Mouse (Mus musculus): ENCODE data around the gene Gnpnat1. TPM values are rescaled to one million over a fixed set of nuclear protein-coding genes. Genes with fewer than 3 reads are reported as not detected.

Gene Gnpnat1
- polyA plus RNA-seq, 1 experiment from 2014 or later = 27.0 TPM

DNA sequence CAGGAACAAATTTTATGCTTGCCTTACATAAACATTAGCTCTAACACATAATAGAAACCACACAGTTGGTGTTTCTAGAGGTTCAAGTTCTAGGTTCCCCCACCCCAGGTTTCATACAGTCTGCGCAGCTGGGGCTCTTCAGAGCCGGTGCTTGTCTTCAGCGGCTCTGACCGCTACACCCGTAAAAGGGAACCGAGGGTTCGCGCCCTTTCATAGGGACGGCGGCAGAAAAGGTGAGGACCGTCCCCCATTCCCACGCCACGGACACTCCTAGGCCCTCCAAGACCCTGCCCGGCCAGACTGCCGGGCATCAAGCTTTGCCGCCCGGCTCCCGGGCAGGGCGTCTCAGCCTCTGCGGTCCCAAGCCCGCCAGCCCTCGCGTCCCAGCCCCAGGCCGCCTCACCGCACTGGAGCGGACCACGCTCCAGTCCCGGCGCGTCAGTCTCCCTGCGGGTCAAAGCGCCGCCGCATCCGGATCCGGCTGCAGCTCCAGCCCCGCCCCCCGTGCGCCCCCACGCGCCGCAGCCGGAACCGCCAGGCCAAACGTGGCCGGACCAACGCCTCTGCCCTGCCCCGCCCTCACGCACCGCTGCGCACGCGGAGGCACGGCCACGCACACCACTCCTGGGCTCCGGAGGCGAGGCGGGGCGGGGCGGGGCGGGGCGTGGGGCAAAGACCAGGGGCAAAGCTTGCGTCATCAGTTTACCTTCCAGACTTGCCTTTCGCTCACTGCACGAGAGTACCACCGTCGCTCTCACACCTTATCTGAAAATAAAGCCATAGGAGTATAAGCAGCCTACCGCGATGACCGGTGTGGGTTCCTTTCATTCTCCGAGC, 16.1 kb downstream of the Gnpnat1 start:
- WGBS = under 1% methylated on average over 65 of the region's 71 CpGs
- H3K4me3 ChIP-seq = peak overlapping the region; percentile 84

GRCm38 (mm10) chr14:45387480-45387879, 17.2 kb downstream of the Gnpnat1 start:
- Histone ChIP-seq H3K9ac (0 out of 2 replicates have a peak overlapping the region, but pooled peaks have one; percentile 93), H3K4me3 (peak overlapping the region; percentile 84), H3K27me3 (no peaks in the 10 kb centered on the region), H3K9me3 (no peaks in the 10 kb centered on the region), H3K4me2 (peak overlapping the region; percentile 83), H3K27ac (replicated peaks) (no peak overlapping the region), H3K36me3 (peaks cover 5% of the 10 kb centered on the region; the same call in 1 of the 2 replicates), H3K4me1 (replicated peaks) (peaks cover 16% of the 10 kb centered on the region)
- WGBS = 28% methylated on average over 2 of the region's 2 CpGs
- no peak for ATAC-seq (ENCODE audit: low FRiP score, low read depth)

More for the DNA sequence above, 16.1 kb downstream of the Gnpnat1 start:
- Histone ChIP-seq H3K27ac (replicated peaks) (peak overlapping the region; percentile 84), H3K4me1 (replicated peaks) (peaks cover 16% of the 10 kb centered on the region), H3K9me3 (no peaks in the 10 kb centered on the region), H3K9ac (peak overlapping the region; percentile 93), H3K36me3 (no peaks in the 10 kb centered on the region), H3K4me2 (peak overlapping the region; percentile 83), H3K27me3 (no peaks in the 10 kb centered on the region)
- peak; percentile 97 for ATAC-seq (ENCODE audit: low FRiP score, low read depth)

DNA sequence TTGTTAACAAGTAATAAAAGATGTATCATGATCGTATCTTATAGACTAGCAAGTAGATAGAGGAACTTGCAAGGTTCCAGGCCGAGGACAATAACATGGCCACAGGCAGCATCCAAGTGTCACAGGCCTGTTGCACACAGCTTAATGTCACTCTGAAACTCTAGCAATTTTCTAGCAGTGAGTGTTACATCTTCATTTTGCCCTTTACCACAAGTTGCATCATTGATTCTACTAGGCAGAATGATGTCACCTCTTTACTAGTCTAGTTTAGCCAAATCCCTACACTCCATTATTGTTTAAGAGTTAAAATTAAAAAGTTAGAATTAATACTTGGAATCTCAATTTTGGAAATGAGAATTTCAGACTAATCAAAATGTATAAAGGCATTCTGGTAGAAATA, 19.1 kb downstream of the Gnpnat1 start:
- no peaks in the 10 kb centered on the region for H3K27me3 ChIP-seq
- H3K27ac ChIP-seq (replicated peaks) = no peak overlapping the region
- no peaks in the 10 kb centered on the region for H3K9me3 ChIP-seq
- WGBS = 88% methylated on average over 2 of the region's 2 CpGs
- no peak overlapping the region for H3K9ac ChIP-seq
- H3K4me2 ChIP-seq = no peak overlapping the region
- peaks cover 12% of the 10 kb centered on the region for H3K36me3 ChIP-seq
- no peak for ATAC-seq (ENCODE audit: low FRiP score, low read depth)
- no peak overlapping the region for H3K4me3 ChIP-seq
- peaks cover 16% of the 10 kb centered on the region for H3K4me1 ChIP-seq (replicated peaks)

- Histone ChIP-seq H3K36me3 (peaks cover 29% of the 10 kb centered on the region), H3K4me1 (replicated peaks) (peaks cover 9% of the 10 kb centered on the region), H3K9me3 (no peaks in the 10 kb centered on the region), H3K4me3 (no peak overlapping the region), H3K4me2 (no peak overlapping the region), H3K9ac (no peak overlapping the region), H3K27ac (replicated peaks) (no peak overlapping the region), H3K27me3 (no peaks in the 10 kb centered on the region)
- no peak for ATAC-seq (ENCODE audit: low FRiP score, low read depth)
- WGBS = 86% methylated on average over 4 of the region's 4 CpGs
Measured at GRCm38 (mm10) chr14:45382912-45383311, 21.8 kb downstream of the Gnpnat1 start.

GRCm38 (mm10) chr14:45380756-45381155, 24.0 kb downstream of the Gnpnat1 start:
- H3K9me3 ChIP-seq = no peaks in the 10 kb centered on the region
- H3K4me1 ChIP-seq (replicated peaks) = no peaks in the 10 kb centered on the region
- H3K4me2 ChIP-seq = no peak overlapping the region
- H3K9ac ChIP-seq = no peak overlapping the region
- H3K27me3 ChIP-seq = no peaks in the 10 kb centered on the region
- WGBS = 86% methylated on average over 6 of the region's 6 CpGs
- no peak overlapping the region for H3K4me3 ChIP-seq
- peaks cover 29% of the 10 kb centered on the region for H3K36me3 ChIP-seq
- H3K27ac ChIP-seq (replicated peaks) = no peak overlapping the region
- no peak for ATAC-seq (ENCODE audit: low FRiP score, low read depth)

GRCm38 (mm10) chr14:45378771-45379170, 25.9 kb downstream of the Gnpnat1 start:
- H3K27ac ChIP-seq (replicated peaks) = no peak overlapping the region
- no peak overlapping the region for H3K4me2 ChIP-seq
- no peaks in the 10 kb centered on the region for H3K4me1 ChIP-seq (replicated peaks)
- WGBS = 84% methylated on average over 3 of the region's 3 CpGs
- ATAC-seq (ENCODE audit: low FRiP score, low read depth) = no peak
- no peak overlapping the region for H3K4me3 ChIP-seq
- no peaks in the 10 kb centered on the region for H3K9me3 ChIP-seq
- H3K36me3 ChIP-seq = peaks cover 29% of the 10 kb centered on the region
- H3K27me3 ChIP-seq = no peaks in the 10 kb centered on the region
- no peak overlapping the region for H3K9ac ChIP-seq

DNA sequence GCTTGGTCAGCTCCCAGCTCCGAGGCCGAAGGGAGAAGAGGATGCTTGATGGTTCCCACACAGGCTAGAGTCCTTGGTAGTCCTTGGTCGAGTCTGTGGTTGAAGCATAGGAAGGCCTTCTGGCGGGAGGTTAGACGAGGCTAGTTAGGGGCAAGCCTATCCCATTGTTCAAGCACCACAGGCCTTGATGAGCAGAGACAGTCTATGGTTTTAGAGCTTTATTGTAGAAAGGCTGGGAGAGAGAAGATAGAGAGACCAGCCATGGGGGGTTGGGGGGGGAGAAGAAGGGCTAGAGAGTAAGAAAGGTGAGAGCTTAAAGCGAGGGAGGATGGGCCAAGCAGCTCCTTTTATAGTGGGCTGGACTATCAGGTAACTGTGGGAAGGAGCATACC, 39.5 kb downstream of the Gnpnat1 start:
- H3K27ac ChIP-seq (replicated peaks) = peak overlapping the region; percentile 48; the same call in 1 of the 2 replicates
- 87% methylated on average over 6 of the region's 6 CpGs for WGBS

DNA sequence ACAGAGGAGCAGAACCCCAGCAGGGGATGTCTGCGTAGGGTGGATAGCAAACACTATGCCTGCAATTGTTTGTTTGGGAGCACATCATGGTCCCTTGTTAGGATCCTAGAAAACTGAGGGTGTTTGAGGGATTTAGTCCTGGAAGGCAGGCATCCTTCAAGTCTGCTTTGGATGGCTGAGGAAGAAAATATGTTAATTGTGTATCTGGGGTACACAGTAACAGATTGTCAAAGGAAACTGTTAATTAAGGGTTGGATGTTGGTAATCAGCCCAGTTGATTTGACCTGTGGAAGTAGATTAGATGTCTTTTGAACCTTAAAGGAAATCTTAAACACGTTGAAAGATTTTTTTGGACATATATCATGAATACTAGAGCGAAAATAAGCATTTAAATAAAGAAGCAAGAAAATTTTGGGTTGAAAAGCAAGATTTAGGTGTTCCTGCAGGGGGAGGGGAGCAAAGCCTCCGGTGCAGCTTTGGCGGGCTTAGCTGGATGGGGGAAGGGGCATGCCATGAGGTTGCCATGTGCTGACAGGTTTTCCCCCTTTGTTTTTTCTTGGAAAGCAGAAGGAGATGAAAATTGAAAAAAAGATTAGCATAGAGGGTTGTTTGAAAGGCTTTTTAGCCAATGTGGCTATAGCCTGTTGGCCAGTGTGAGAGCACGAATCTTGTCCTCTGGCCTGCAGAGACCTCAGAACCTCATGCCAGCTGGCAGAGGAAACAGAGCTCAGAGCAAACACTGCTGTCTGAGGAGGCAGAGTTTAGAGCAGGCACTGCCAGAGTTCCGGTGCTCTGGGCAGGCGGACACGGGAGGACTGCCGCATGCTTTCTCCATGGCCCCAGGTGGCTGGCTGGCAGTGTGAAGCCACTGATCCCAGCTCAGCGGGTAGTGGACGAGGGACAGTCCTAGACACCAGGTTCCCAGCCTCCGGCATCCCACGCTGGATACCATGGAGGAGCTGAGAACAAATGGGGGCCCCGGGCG, 40.2 kb downstream of the Gnpnat1 start:
- Histone ChIP-seq H3K9me3 (no peaks in the 10 kb centered on the region), H3K4me2 (no peak overlapping the region), H3K9ac (no peak overlapping the region), H3K4me3 (no peak overlapping the region), H3K36me3 (peaks cover 7% of the 10 kb centered on the region), H3K4me1 (replicated peaks) (0 out of 2 replicates have a peak, but pooled peaks cover 8% of the 10 kb centered on the region), H3K27me3 (no peaks in the 10 kb centered on the region), H3K27ac (replicated peaks) (peak overlapping the region; percentile 48; the same call in 1 of the 2 replicates)
- ATAC-seq (ENCODE audit: low FRiP score, low read depth) = peak; percentile 80; the same call in 1 of the 2 replicates
- 71% methylated on average over 16 of the region's 16 CpGs for WGBS

More for the DNA sequence above, 39.5 kb downstream of the Gnpnat1 start:
- Histone ChIP-seq H3K9ac (no peak overlapping the region), H3K4me1 (replicated peaks) (0 out of 2 replicates have a peak, but pooled peaks cover 8% of the 10 kb centered on the region), H3K27me3 (no peaks in the 10 kb centered on the region), H3K36me3 (peaks cover 13% of the 10 kb centered on the region), H3K4me3 (no peak overlapping the region), H3K9me3 (no peaks in the 10 kb centered on the region), H3K4me2 (no peak overlapping the region)
- ATAC-seq (ENCODE audit: low FRiP score, low read depth) = no peak

DNA sequence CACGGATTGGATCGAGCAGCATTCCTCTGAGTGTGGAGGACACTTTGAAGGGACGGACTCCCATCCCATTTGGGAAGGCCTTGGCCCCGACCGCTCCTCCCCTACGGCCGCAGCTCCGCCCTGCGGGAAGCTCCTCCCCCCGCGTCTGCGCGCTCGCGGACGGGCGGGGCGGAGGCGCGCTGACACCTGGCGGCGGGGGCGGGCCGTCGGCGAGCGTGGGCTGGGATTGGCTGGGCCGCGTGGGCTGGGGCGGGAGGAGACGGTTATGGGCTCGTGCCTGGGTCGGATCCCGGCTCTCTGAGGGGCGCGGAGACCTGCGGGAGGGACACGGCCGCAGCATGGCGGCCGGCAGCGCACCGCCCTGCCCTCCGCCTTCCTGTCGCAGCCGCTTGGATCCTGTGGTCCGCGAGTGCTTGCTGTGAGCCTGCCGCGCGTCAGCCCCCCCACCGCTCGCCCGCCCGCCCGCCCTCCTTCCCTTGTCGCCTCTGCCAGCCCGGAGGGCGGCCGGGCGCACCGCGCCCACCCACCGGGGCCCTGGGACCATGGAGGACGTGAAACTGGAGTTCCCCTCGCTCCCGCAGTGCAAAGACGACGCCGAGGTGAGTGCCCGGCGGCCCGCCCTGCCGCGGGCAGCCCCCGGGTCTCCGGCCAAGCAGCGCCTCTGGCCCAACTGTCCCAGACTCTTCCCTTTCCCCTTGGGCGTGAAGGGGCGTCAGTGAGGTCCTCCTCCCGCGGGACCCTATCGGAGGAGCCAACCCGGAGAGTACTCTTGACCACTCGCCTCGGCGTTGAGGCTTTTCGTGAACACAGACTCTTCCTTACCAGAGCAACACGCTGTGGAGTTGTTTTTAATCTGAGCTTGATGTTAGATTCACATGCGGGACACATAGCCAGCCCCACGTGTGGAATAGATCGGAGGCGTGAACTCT, 53.5 kb downstream of the Gnpnat1 start, which contains the start of gene Styx:
TSS of gene Styx (plus strand) at position 163 of the 929 bp plus-strand sequence.
- Histone ChIP-seq H3K27me3 (no peaks in the 10 kb centered on the region), H3K36me3 (peaks cover 19% of the 10 kb centered on the region), H3K27ac (replicated peaks) (peak within 1 kb of the TSS; percentile 79), H3K9me3 (no peaks in the 10 kb centered on the region), H3K4me3 (peak within 1 kb of the TSS; percentile 88), H3K4me2 (peak within 1 kb of the TSS; percentile 74), H3K9ac (peak within 1 kb of the TSS; percentile 72), H3K4me1 (replicated peaks) (peaks cover 16% of the 10 kb centered on the region)
- WGBS = under 1% methylated on average over 51 of the region's 93 CpGs
- peak; percentile 99 for ATAC-seq (ENCODE audit: low FRiP score, low read depth)

- no peaks in the 10 kb centered on the region for H3K9me3 ChIP-seq
- peak within 1 kb of the TSS; percentile 76 for H3K4me3 ChIP-seq
- peak within 1 kb of the TSS; percentile 70 for H3K4me2 ChIP-seq
- under 1% methylated on average over 43 of the region's 44 CpGs for WGBS
- peak within 1 kb of the TSS; percentile 81 for H3K9ac ChIP-seq
- ATAC-seq (ENCODE audit: low FRiP score, low read depth) = peak; percentile 97
- H3K36me3 ChIP-seq = peaks cover 28% of the 10 kb centered on the region
- peak within 1 kb of the TSS; percentile 85 for H3K27ac ChIP-seq (replicated peaks)
- peaks cover 10% of the 10 kb centered on the region for H3K4me1 ChIP-seq (replicated peaks)
- H3K27me3 ChIP-seq = no peaks in the 10 kb centered on the region
Measured at GRCm38 (mm10) chr14:45329589-45330181, 75.0 kb downstream of the Gnpnat1 start, which contains the start of gene Psmc6. Gene Psmc6 (plus strand): TSS chr14:45329788.
